Mouse (Mus musculus) CH12.LX (cell line): ENCODE measurements around the gene Lrguk. TPM values are rescaled to one million over a fixed set of nuclear protein-coding genes. Genes with fewer than 3 reads are reported as not detected.

Experiments
- DNase-seq: peaks from one replicate; pipeline ENCODE4 v3.0.0-alpha.2; 2013; ENCODE audit errors: extremely low read depth
- H3K27ac ChIP-seq: 2 replicates; pipeline ENCODE4 v1.5.1; 2012; ENCODE audit warnings: low read depth, mild to moderate bottlenecking, control low read depth, moderate library complexity; ENCODE audit not compliant: insufficient read depth
- H3K27me3 ChIP-seq: replicated peaks from 2 replicates; pipeline ENCODE3; 2012; ENCODE audit warnings: inconsistent platforms
- H3K36me3 ChIP-seq, 2 experiments: replicated peaks in 1 of 2; 2 replicates each; pipeline versions ENCODE3 to v1.6.1; 2012; ENCODE audit warnings: inconsistent platforms in 1 of 2, low read length in 1 of 2, mild to moderate bottlenecking in 1 of 2, mixed read lengths in 1 of 2, moderate library complexity in 1 of 2; ENCODE audit not compliant: control insufficient read depth in 1 of 2, insufficient read depth in 1 of 2
- H3K4me1 ChIP-seq, 2 experiments: 2 replicates each; pipeline ENCODE4 v1.6.1; 2012; ENCODE audit warnings: inconsistent platforms in 1 of 2, moderate library complexity in 1 of 2; ENCODE audit not compliant: insufficient read depth in 2 of 2, control insufficient read depth in 1 of 2
- H3K4me2 ChIP-seq: 2 replicates; pipeline ENCODE4 v1.6.1; 2012; ENCODE audit warnings: low read depth, mild to moderate bottlenecking, control low read depth; ENCODE audit not compliant: poor library complexity, insufficient read depth, severe bottlenecking
- H3K4me3 ChIP-seq, 3 experiments: fragments of 150-350 bp in 1 of 3; sonication (generic) in 1 of 3; replicated peaks in 1 of 3; 2 replicates each; pipeline versions ENCODE3 to v1.5.1; 2011 to 2012; ENCODE audit warnings: low read depth in 2 of 3, low read length in 2 of 3, mild to moderate bottlenecking in 2 of 3, moderate library complexity in 2 of 3, control low read depth in 1 of 3, improper control_type of control experiment in 1 of 3, inconsistent platforms in 1 of 3, mixed read lengths in 1 of 3; ENCODE audit not compliant: poor library complexity in 1 of 3
- H3K79me2 ChIP-seq: replicated peaks from 2 replicates; pipeline ENCODE4 v1.6.1; 2012; ENCODE audit warnings: mild to moderate bottlenecking, moderate library complexity; ENCODE audit not compliant: control insufficient read depth, poor library complexity, insufficient read depth, severe bottlenecking; ENCODE audit errors: extremely low read depth
- H3K9ac ChIP-seq: 2 replicates; pipeline ENCODE4 v1.6.1; 2012; ENCODE audit warnings: low read depth, mild to moderate bottlenecking, control low read depth, moderate library complexity; ENCODE audit not compliant: insufficient read depth
- H3K9me3 ChIP-seq: replicated peaks from 2 replicates; pipeline ENCODE3; 2012; ENCODE audit warnings: low read length, inconsistent platforms, mixed read lengths
- BHLHE40 ChIP-seq: IDR thresholded peaks from 2 replicates; pipeline ENCODE4 v1.6.1; 2011; ENCODE audit warnings: mild to moderate bottlenecking, low read depth, low read length, improper control_type of control experiment
- CHD2 ChIP-seq: IDR thresholded peaks from 2 replicates; pipeline ENCODE4 v1.6.1; 2011; ENCODE audit warnings: low read length, improper control_type of control experiment
- CTCF ChIP-seq, 2 experiments: IDR thresholded peaks in 1 of 2; conservative IDR thresholded peaks in 1 of 2; 2 replicates each; pipeline ENCODE4 v1.5.1; 2011 to 2012; ENCODE audit warnings: low read depth in 2 of 2, low read length in 2 of 2, improper control_type of control experiment in 1 of 2, inconsistent platforms in 1 of 2, mild to moderate bottlenecking in 1 of 2, moderate library complexity in 1 of 2
- E2F4 ChIP-seq: IDR thresholded peaks from 2 replicates; pipeline ENCODE4 v1.6.1; 2011; ENCODE audit warnings: low read depth, low read length, improper control_type of control experiment; ENCODE audit not compliant: insufficient replicate concordance
- ELF1 ChIP-seq: IDR thresholded peaks from 2 replicates; pipeline ENCODE4 v1.6.1; 2014; ENCODE audit warnings: low read depth, mild to moderate bottlenecking, inconsistent platforms, low read length, improper control_type of control experiment
- EP300 ChIP-seq: IDR thresholded peaks from 2 replicates; pipeline ENCODE4 v1.6.1; 2011; ENCODE audit warnings: low read length, improper control_type of control experiment
- ETS1 ChIP-seq: conservative IDR thresholded peaks from 2 replicates; pipeline ENCODE4 v1.6.1; 2012; ENCODE audit warnings: low read depth, mild to moderate bottlenecking, inconsistent platforms, low read length, improper control_type of control experiment, moderate library complexity
- GABPA ChIP-seq: IDR thresholded peaks from 2 replicates; pipeline ENCODE4 v1.6.1; 2012; ENCODE audit warnings: low read depth, low read length, improper control_type of control experiment, inconsistent platforms; ENCODE audit not compliant: insufficient replicate concordance
- HCFC1 ChIP-seq: IDR thresholded peaks from 2 replicates; pipeline ENCODE4 v1.6.1; 2012; ENCODE audit warnings: low read depth, mild to moderate bottlenecking, inconsistent platforms, low read length, improper control_type of control experiment
- JUN ChIP-seq: IDR thresholded peaks from 2 replicates; pipeline ENCODE4 v1.6.1; 2011; ENCODE audit warnings: low read depth, mild to moderate bottlenecking, low read length, improper control_type of control experiment, moderate library complexity; ENCODE audit not compliant: insufficient read depth
- KAT2A ChIP-seq: IDR thresholded peaks from 2 replicates; pipeline ENCODE4 v1.6.1; 2012; ENCODE audit warnings: low read length, improper control_type of control experiment, inconsistent platforms; ENCODE audit not compliant: insufficient replicate concordance
- MAX ChIP-seq: IDR thresholded peaks from 2 replicates; pipeline ENCODE4 v1.6.1; 2011; ENCODE audit warnings: low read length, improper control_type of control experiment
- MAZ ChIP-seq: IDR thresholded peaks from 2 replicates; pipeline ENCODE4 v1.6.1; 2012; ENCODE audit warnings: low read depth, mild to moderate bottlenecking, inconsistent platforms, low read length, improper control_type of control experiment, moderate library complexity
- MEF2A ChIP-seq: IDR thresholded peaks from 2 replicates; pipeline ENCODE4 v1.6.1; 2014; ENCODE audit warnings: low read depth, mild to moderate bottlenecking, inconsistent platforms, low read length, improper control_type of control experiment, borderline replicate concordance
- MXI1 ChIP-seq: IDR thresholded peaks from 2 replicates; pipeline ENCODE4 v1.6.1; 2011; ENCODE audit warnings: mild to moderate bottlenecking, low read depth, low read length, improper control_type of control experiment
- NELFE ChIP-seq: IDR thresholded peaks from 2 replicates; pipeline ENCODE4 v1.6.1; 2011; ENCODE audit warnings: low read depth, low read length, improper control_type of control experiment
- NRF1 ChIP-seq: IDR thresholded peaks from 2 replicates; pipeline ENCODE4 v1.6.1; 2014; ENCODE audit warnings: low read depth, mild to moderate bottlenecking, inconsistent platforms, low read length, improper control_type of control experiment, moderate library complexity
- PAX5 ChIP-seq: IDR thresholded peaks from 2 replicates; pipeline ENCODE4 v1.6.1; 2012; ENCODE audit warnings: low read length, inconsistent platforms, mixed read lengths
- POLR2A ChIP-seq: IDR thresholded peaks from 2 replicates; pipeline ENCODE4 v1.6.1; 2011; ENCODE audit warnings: low read depth, mild to moderate bottlenecking, improper control_type of control experiment, low read length
- RAD21 ChIP-seq: IDR thresholded peaks from 2 replicates; pipeline ENCODE4 v1.6.1; 2011; ENCODE audit warnings: low read depth, mild to moderate bottlenecking, low read length, improper control_type of control experiment, moderate library complexity
- RCOR1 ChIP-seq: conservative IDR thresholded peaks from 2 replicates; pipeline ENCODE4 v1.6.1; 2012; ENCODE audit warnings: low read depth, mild to moderate bottlenecking, inconsistent platforms, low read length, improper control_type of control experiment
- SIN3A ChIP-seq: IDR thresholded peaks from 2 replicates; pipeline ENCODE4 v1.6.1; 2012; ENCODE audit warnings: low read length, improper control_type of control experiment, inconsistent platforms
- SMC3 ChIP-seq: IDR thresholded peaks from 2 replicates; pipeline ENCODE4 v1.6.1; 2011; ENCODE audit warnings: low read depth, low read length, improper control_type of control experiment
- TBP ChIP-seq: conservative IDR thresholded peaks from 2 replicates; pipeline ENCODE4 v1.6.1; 2011; ENCODE audit warnings: low read depth, low read length, improper control_type of control experiment
- TCF12 ChIP-seq: IDR thresholded peaks from 2 replicates; pipeline ENCODE4 v1.6.1; 2014; ENCODE audit warnings: low read depth, mild to moderate bottlenecking, inconsistent platforms, low read length, improper control_type of control experiment
- UBTF ChIP-seq: IDR thresholded peaks from 2 replicates; pipeline ENCODE4 v1.6.1; 2012; ENCODE audit warnings: low read depth, mild to moderate bottlenecking, inconsistent platforms, low read length, improper control_type of control experiment, moderate library complexity
- USF2 ChIP-seq: conservative IDR thresholded peaks from 2 replicates; pipeline ENCODE4 v1.6.1; 2011; ENCODE audit warnings: low read depth, low read length, improper control_type of control experiment
- ZKSCAN1 ChIP-seq: IDR thresholded peaks from 2 replicates; pipeline ENCODE4 v1.6.1; 2012; ENCODE audit warnings: low read depth, inconsistent platforms, low read length, improper control_type of control experiment, borderline replicate concordance
- ZMIZ1 ChIP-seq: IDR thresholded peaks from 2 replicates; pipeline ENCODE4 v1.6.1; 2012; ENCODE audit warnings: low read depth, mild to moderate bottlenecking, inconsistent platforms, low read length, improper control_type of control experiment
- dilution Hi-C: fragments of 300-500 bp; cut with MboI; formaldehyde crosslinking; loops from 2 replicates; pipeline ENCODE4 v1.14.3; 2020; ENCODE audit warnings: low sequenced_read_pairs; ENCODE audit not compliant: extremely low pct_unique_long_range_greater_than_20kb, extremely low pct_ligation_motif_present
- in situ Hi-C: fragments of 300-500 bp; cut with MboI; formaldehyde crosslinking; loops from 3 replicates; pipeline ENCODE4 v1.14.3; 2019; ENCODE audit warnings: low sequenced_read_pairs, low pct_ligation_motif_present, low pct_unique_long_range_greater_than_20kb, mixed read lengths
- polyA plus RNA-seq: library from polyadenylated mRNA; unstranded; fragments of >175 nt; gene quantifications from 2 replicates; pipeline ENCODE4 v1.2.1, GENCODE M21; 2012; ENCODE audit warnings: low read depth; ENCODE audit not compliant: insufficient read length
- total RNA-seq, 2 experiments: library from RNA; depleted of rRNA; stranded (reverse); fragments of 300-350 nt in 1 of 2; fragments of >200 nt in 1 of 2; gene quantifications; 2 replicates each; pipeline ENCODE4 v1.2.3; 2012 to 2014

Lrguk gene
- total RNA-seq (2012; rRNA removed) (0.76 and 0.85 TPM in 2 replicates), total RNA-seq (2014; rRNA removed) (0.49 and 1.1 TPM in 2 replicates), polyA plus RNA-seq (1.4 and 1.6 TPM in 2 replicates)

DNA sequence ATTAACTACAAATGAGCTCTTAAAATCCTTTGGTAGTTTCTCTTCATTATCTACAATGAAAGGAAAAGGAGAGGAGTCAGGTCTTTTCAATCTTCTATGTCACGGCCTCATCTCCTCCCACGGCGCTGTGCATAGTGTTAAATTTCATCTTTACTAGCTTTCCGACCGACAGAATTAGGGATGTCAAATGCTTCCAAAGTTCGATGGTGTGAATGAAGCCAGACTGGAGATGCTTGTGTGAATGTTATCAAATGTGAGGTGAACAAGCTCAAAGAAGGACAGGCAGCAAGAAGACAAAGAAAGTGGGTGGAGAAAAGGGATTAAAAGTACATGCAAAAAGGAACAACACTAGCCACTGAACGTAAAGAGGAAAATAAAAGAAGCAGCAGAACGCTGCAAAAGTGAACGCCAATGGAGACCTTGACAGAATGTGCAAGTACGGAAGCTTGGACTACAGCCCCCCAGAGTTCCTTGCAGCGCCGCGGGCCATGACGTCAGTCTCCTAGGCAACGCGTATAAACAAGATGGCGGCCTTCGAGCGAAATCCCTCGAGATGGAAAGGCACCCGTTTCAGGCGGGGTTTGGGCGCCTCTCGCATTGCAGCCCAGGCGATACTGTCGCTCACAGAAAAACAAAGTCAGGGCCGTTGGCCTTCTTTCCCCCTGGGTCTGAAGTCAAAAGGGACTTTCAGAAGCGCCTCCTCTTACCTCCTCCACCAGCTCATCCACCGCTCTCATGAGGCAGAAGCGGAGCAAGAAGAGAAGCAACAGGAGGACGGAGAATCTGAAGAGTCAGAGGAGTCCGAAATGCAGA lies at the start of gene Lrguk:
Lrguk (plus strand) TSS at position 516 of the 813 bp plus-strand sequence.
- H3K4me1 ChIP-seq: peaks cover 4 to 16% of the 10 kb centered on the region in 2 experiments; a peak in 2 of 4 replicates
- no peaks in the 10 kb centered on the region for H3K79me2 ChIP-seq
- H3K36me3 ChIP-seq: no peaks in the 10 kb centered on the region
- dilution Hi-C loops: no loop called here
- H3K4me3 ChIP-seq: peak within 1 kb of the TSS; percentile 66 to 71 (median 68)
- H3K9ac ChIP-seq: peak within 1 kb of the TSS; percentile 70
- H3K27ac ChIP-seq: no peak within 1 kb of the TSS
- peaks cover 2% of the 10 kb centered on the region for H3K9me3 ChIP-seq
- TF ChIP-seq POLR2A (peak; percentile 70), TBP (0 out of 2 replicates have a peak, but pooled peaks have one; percentile 57), KAT2A (0 out of 2 replicates have a peak, but pooled peaks have one; percentile 37), MAX (0 out of 2 replicates have a peak, but pooled peaks have one; percentile 31), SMC3 (no peak), ELF1 (peak; percentile 87), GABPA (no peak), EP300 (no peak), JUN (0 out of 2 replicates have a peak, but pooled peaks have one; percentile 4), CHD2 (peak; percentile 53; the same call in 1 of the 2 replicates), MEF2A (no peak), UBTF (no peak), RCOR1 (no peak), NELFE (peak; percentile 62; the same call in 1 of the 2 replicates), ZKSCAN1 (no peak), ETS1 (no peak), MXI1 (peak; percentile 98), E2F4 (0 out of 2 replicates have a peak, but pooled peaks have one; percentile 48), MAZ (no peak), RAD21 (no peak), ZMIZ1 (0 out of 2 replicates have a peak, but pooled peaks have one; percentile 43), HCFC1 (peak; percentile 82), BHLHE40 (no peak), PAX5 (no peak), NRF1 (peak; percentile 56), TCF12 (peak; percentile 58; the same call in 1 of the 2 replicates), USF2 (no peak), SIN3A (peak; percentile 99), CTCF (conservative IDR thresholded peaks at IDR 0.05 in 1 of 2, IDR thresholded peaks at IDR 0.05 in 1 of 2; ENCODE audit: low read depth in 2 of 2, low read length in 2 of 2) (no peak)
- TF ChIP-seq, all 38 proteins: peak for 15
- peak within 1 kb of the TSS; percentile 80 for H3K4me2 ChIP-seq
- no peaks in the 10 kb centered on the region for H3K27me3 ChIP-seq
- in situ Hi-C loops: no loop called here
- peak; percentile 93 for DNase-seq
